Mouse (Mus musculus): ENCODE measurements around the gene Thrap3. TPM values are rescaled to one million over a fixed set of nuclear protein-coding genes. Genes with fewer than 3 reads are reported as not detected.

Gene Thrap3
- polyA plus RNA-seq, 1 experiment = 56.6 TPM

DNA sequence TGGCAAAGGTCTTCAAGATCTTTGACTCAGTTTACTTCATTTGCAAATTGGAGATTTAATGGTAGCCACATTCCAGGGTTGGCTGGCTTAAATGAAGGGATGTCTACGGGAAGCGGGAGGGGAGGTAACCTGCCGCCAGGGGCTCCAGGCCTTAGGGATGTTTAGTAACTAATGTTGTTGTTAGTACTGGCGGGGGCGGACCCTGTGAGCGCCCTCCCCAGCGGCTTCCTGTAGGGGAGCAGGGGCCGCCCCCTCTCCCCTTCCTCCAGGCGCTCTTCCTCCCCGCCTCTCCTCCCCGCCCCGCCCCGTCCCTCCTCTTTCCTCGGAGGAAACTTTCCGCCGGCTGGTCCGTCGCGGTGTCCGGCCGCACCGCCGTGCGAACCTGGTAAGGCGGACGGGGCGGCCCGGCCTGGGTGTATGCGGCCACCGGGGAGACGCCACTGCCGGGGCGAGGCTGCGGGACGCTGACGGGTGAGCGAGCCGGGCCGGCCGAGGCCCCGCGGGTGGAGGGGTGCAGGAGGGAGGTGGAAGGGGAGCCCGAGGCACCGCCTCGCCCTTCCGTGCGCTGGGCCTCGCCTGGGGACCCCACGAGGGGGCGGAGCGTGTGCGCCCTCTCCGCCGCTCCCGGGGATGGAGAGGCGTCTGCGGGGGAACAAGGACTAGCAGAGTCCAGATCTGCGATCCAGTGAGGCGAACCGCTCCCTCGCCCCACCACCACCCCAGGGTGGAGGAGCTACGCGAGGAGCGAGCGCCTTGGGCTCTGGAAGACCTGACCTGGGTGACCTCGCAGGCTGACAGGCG, 54.2 kb downstream of the Thrap3 start:
- peak overlapping the region; percentile 60 for H3K4me2 ChIP-seq (ENCODE audit: low read depth)
- TF ChIP-seq TCF3 (IDR thresholded peaks at IDR 0.05; ENCODE audit: insufficient read length, low read depth) (no peak), MYOG (IDR thresholded peaks at IDR 0.05; ENCODE audit: control insufficient read depth in 1 of 3, insufficient read depth in 1 of 3, insufficient read length in 2 of 3, low read depth in 2 of 3) (no peak), MAX (IDR thresholded peaks at IDR 0.05; ENCODE audit: low read depth) (no peak), POLR2AphosphoS2 (IDR thresholded peaks at IDR 0.05; ENCODE audit: insufficient read length, low read depth) (peak; percentile 21), MYOD1 (IDR thresholded peaks at IDR 0.05; ENCODE audit: control insufficient read depth in 1 of 3, insufficient read length in 2 of 3, low read depth in 2 of 3) (peak in 1 of 3 experiments; percentile 5), POLR2A (IDR thresholded peaks at IDR 0.05; ENCODE audit: insufficient read length, low read depth) (peak; percentile 58), TCF12 (IDR thresholded peaks at IDR 0.05; ENCODE audit: insufficient read depth, poor library complexity, severe bottlenecking) (no peak)
- H3K36me3 ChIP-seq (ENCODE audit: control insufficient read depth, insufficient read depth) = no peaks in the 10 kb centered on the region
- peaks cover 4% of the 10 kb centered on the region for H3K79me2 ChIP-seq (ENCODE audit: control insufficient read depth, insufficient read depth)
- H3K27me3 ChIP-seq (ENCODE audit: control insufficient read depth, insufficient read depth, insufficient read length) = no peaks in the 10 kb centered on the region
- peak overlapping the region; percentile 31 for H3ac ChIP-seq (ENCODE audit: control insufficient read depth, insufficient read length)
- H3K4me3 ChIP-seq = peak overlapping the region; percentile 31

DNA sequence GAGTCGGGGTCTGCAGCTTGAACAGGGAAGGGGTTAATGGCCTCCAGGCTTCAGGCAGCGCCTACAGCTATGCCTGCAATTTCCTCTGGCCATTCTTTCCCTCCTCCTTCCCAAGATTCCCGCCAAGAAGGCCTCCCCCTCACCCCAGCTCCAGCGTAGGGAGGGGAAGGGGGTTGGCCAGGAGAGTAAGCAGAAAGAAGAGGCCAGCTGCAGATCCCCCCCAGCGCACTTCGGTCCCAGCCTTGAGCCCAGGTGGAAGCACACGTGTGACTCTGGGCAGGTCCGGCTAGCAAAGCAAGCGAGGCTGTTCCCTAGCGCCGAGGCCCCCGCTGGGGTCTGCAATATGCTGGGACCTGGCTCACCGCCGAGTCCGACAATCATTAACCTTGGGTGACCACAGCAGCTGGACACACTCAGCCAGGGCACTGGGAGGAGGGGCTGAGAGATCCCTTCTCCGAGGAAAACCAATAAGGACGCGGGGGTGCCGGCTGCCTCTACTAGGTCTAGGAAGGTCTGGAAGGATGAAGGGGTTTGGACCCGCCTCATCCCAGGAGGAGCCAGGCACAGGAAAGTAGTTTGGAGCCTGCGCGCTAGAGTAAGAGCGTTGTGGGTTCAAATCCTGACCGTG, 54.9 kb downstream of the Thrap3 start, which contains the start of gene Eva1b:
Gene Eva1b, plus strand, starts transcription at position 212 of the 628 bp plus-strand sequence.
- Histone ChIP-seq H3K4me3 (peak within 1 kb of the TSS; percentile 31), H3ac (ENCODE audit: control insufficient read depth, insufficient read length) (peak within 1 kb of the TSS; percentile 31), H3K4me2 (ENCODE audit: low read depth) (peak within 1 kb of the TSS; percentile 60), H3K79me2 (ENCODE audit: control insufficient read depth, insufficient read depth) (peaks cover 4% of the 10 kb centered on the region), H3K27me3 (ENCODE audit: control insufficient read depth, insufficient read depth, insufficient read length) (no peaks in the 10 kb centered on the region), H3K36me3 (ENCODE audit: control insufficient read depth, insufficient read depth) (no peaks in the 10 kb centered on the region)
- TF ChIP-seq SRF (IDR thresholded peaks at IDR 0.05; ENCODE audit: control insufficient read depth, insufficient read length, low read depth) (no peak), USF1 (IDR thresholded peaks at IDR 0.05; ENCODE audit: low read depth) (no peak), TCF12 (IDR thresholded peaks at IDR 0.05; ENCODE audit: insufficient read depth, poor library complexity, severe bottlenecking) (no peak), TCF3 (IDR thresholded peaks at IDR 0.05; ENCODE audit: insufficient read length, low read depth) (no peak), E2F4 (IDR thresholded peaks at IDR 0.05; ENCODE audit: insufficient read depth) (no peak), CEBPB (IDR thresholded peaks at IDR 0.05; ENCODE audit: insufficient read depth, poor library complexity, severe bottlenecking) (no peak), POLR2A (IDR thresholded peaks at IDR 0.05; ENCODE audit: insufficient read length, low read depth) (no peak), REST (IDR thresholded peaks at IDR 0.05; ENCODE audit: insufficient read depth, insufficient read length) (no peak), POLR2AphosphoS2 (IDR thresholded peaks at IDR 0.05; ENCODE audit: insufficient read length, low read depth) (no peak), MYOD1 (IDR thresholded peaks at IDR 0.05; ENCODE audit: control insufficient read depth in 1 of 3, insufficient read length in 2 of 3, low read depth in 2 of 3) (no peak), MYOG (IDR thresholded peaks at IDR 0.05; ENCODE audit: control insufficient read depth in 1 of 3, insufficient read depth in 1 of 3, insufficient read length in 2 of 3, low read depth in 2 of 3) (no peak), MAX (IDR thresholded peaks at IDR 0.05; ENCODE audit: low read depth) (no peak)

DNA sequence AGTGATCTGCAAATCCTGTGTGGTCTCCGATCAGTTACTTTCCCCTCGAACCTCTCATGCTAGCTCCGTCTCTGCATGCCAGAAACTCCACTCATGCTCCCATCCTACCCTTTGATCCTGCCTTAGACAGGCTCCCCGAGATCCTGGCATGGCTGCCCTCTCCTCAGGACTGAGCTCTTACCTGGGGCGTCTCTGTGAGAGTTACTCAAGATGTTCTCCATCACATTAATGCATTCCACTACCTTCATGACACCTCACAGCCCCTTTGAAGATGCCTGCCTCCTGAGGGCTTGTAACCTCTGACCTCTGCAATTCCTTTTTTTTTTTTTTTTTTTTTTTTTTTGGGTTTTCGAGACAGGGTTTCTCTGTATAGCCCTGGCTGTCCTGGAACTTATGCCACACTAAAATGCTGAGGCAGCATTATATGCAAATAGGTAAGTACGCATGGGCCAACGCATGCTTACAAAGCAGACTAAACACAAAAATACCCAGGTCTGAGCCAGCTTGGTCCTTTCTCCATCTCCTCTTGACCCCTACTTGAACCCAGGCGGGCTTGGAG, 55.5 kb downstream of the Thrap3 start:
- Histone ChIP-seq H3ac (ENCODE audit: control insufficient read depth, insufficient read length) (no peak overlapping the region), H3K27me3 (ENCODE audit: control insufficient read depth, insufficient read depth, insufficient read length) (no peaks in the 10 kb centered on the region), H3K4me3 (no peak overlapping the region), H3K79me2 (ENCODE audit: control insufficient read depth, insufficient read depth) (peaks cover 4% of the 10 kb centered on the region), H3K4me2 (ENCODE audit: low read depth) (no peak overlapping the region), H3K36me3 (ENCODE audit: control insufficient read depth, insufficient read depth) (peaks cover 3% of the 10 kb centered on the region)
- TF ChIP-seq SRF (IDR thresholded peaks at IDR 0.05; ENCODE audit: control insufficient read depth, insufficient read length, low read depth) = no peak
- no peak for TF ChIP-seq POLR2A (IDR thresholded peaks at IDR 0.05; ENCODE audit: insufficient read length, low read depth)
- no peak for TF ChIP-seq USF1 (IDR thresholded peaks at IDR 0.05; ENCODE audit: low read depth)
- no peak for TF ChIP-seq MAX (IDR thresholded peaks at IDR 0.05; ENCODE audit: low read depth)
- TF ChIP-seq E2F4 (IDR thresholded peaks at IDR 0.05; ENCODE audit: insufficient read depth) = no peak
- TF ChIP-seq TCF3 (IDR thresholded peaks at IDR 0.05; ENCODE audit: insufficient read length, low read depth) = no peak
- no peak for TF ChIP-seq CEBPB (IDR thresholded peaks at IDR 0.05; ENCODE audit: insufficient read depth, poor library complexity, severe bottlenecking)
- no peak for TF ChIP-seq TCF12 (IDR thresholded peaks at IDR 0.05; ENCODE audit: insufficient read depth, poor library complexity, severe bottlenecking)
- TF ChIP-seq REST (IDR thresholded peaks at IDR 0.05; ENCODE audit: insufficient read depth, insufficient read length) = no peak
- no peak for TF ChIP-seq MYOD1 (IDR thresholded peaks at IDR 0.05; ENCODE audit: control insufficient read depth in 1 of 3, insufficient read length in 2 of 3, low read depth in 2 of 3)
- no peak for TF ChIP-seq POLR2AphosphoS2 (IDR thresholded peaks at IDR 0.05; ENCODE audit: insufficient read length, low read depth)
- no peak for TF ChIP-seq MYOG (IDR thresholded peaks at IDR 0.05; ENCODE audit: control insufficient read depth in 1 of 3, insufficient read depth in 1 of 3, insufficient read length in 2 of 3, low read depth in 2 of 3)

DNA sequence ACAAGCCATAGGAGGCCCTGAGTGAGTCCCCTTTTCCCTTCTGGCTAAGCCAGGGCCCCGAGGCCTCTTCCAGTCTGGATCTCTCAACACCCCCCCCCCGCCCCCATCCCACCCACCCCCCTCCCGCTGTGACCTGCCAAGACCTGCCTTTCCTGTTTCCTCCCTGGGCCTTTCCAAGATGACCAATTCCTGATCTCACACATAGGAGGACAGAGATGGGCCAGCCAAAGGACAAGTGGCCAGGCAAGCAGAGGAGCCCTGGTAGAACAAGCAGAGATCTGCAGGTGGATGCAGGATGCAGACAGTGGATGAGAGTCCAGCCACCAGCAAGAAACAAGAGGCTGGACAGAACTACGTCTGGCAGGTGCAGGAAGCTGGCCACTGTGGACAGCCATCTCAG, 57.2 kb downstream of the Thrap3 start:
- Histone ChIP-seq H3ac (ENCODE audit: control insufficient read depth, insufficient read length) (no peak overlapping the region), H3K4me3 (no peak overlapping the region), H3K27me3 (ENCODE audit: control insufficient read depth, insufficient read depth, insufficient read length) (no peaks in the 10 kb centered on the region), H3K4me2 (ENCODE audit: low read depth) (no peak overlapping the region), H3K36me3 (ENCODE audit: control insufficient read depth, insufficient read depth) (peaks cover 16% of the 10 kb centered on the region), H3K79me2 (ENCODE audit: control insufficient read depth, insufficient read depth) (peaks cover 4% of the 10 kb centered on the region)
- TF ChIP-seq MYOD1 (IDR thresholded peaks at IDR 0.05; ENCODE audit: control insufficient read depth in 1 of 3, insufficient read length in 2 of 3, low read depth in 2 of 3) (no peak), MAX (IDR thresholded peaks at IDR 0.05; ENCODE audit: low read depth) (no peak), SRF (IDR thresholded peaks at IDR 0.05; ENCODE audit: control insufficient read depth, insufficient read length, low read depth) (no peak), TCF12 (IDR thresholded peaks at IDR 0.05; ENCODE audit: insufficient read depth, poor library complexity, severe bottlenecking) (no peak), MYOG (IDR thresholded peaks at IDR 0.05; ENCODE audit: control insufficient read depth in 1 of 3, insufficient read depth in 1 of 3, insufficient read length in 2 of 3, low read depth in 2 of 3) (no peak), TCF3 (IDR thresholded peaks at IDR 0.05; ENCODE audit: insufficient read length, low read depth) (no peak)
